Mouse (Mus musculus): Measurements from ENCODE around the gene Nxph4. TPM values are rescaled to one million over a fixed set of nuclear protein-coding genes. Genes with fewer than 3 reads are reported as not detected.

The Nxph4 gene
- total RNA-seq, 2 experiments from 2014 or later: 1.6 to 1.9 TPM

DNA sequence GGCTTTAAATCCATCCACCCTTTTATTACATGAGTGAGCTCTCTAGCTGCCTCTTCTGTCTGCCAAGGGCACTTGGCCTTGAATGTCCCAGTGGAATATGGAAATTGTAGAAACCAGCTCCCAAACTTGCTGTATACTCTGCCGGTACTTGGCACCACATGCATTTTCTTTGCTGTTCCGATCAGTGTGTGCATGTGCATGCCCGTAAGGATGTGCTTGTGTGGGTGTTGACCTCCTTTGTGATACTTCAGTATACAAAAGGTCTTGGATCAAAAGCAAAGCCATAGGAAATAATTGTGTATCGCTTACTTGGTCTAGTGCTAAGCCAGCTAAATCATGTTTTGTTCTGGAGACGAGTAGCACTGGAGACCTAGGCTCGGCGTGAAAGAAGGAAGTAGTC, 45.5 kb downstream of the Nxph4 start:
- DNase-seq: no peak

DNA sequence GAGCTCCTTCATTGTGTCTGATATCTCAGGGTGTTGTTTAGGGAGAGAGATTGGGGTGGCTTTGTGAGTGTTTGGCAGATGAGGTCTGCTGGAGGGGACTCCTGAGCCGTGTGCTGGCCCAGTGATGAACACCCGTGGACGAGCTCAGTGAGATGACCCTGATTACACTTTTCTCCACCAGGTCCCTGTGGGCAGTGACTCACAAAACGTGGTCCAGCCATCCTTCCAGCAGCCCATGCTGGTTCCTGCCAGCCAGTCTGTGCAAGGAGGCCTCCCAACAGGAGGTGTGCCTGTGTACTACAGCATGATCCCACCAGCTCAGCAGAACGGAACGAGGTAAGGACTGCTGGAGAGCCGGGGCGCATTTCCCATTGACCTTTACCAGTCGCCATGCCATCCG, 49.1 kb downstream of the Nxph4 start:
- DNase-seq: no peak

DNA sequence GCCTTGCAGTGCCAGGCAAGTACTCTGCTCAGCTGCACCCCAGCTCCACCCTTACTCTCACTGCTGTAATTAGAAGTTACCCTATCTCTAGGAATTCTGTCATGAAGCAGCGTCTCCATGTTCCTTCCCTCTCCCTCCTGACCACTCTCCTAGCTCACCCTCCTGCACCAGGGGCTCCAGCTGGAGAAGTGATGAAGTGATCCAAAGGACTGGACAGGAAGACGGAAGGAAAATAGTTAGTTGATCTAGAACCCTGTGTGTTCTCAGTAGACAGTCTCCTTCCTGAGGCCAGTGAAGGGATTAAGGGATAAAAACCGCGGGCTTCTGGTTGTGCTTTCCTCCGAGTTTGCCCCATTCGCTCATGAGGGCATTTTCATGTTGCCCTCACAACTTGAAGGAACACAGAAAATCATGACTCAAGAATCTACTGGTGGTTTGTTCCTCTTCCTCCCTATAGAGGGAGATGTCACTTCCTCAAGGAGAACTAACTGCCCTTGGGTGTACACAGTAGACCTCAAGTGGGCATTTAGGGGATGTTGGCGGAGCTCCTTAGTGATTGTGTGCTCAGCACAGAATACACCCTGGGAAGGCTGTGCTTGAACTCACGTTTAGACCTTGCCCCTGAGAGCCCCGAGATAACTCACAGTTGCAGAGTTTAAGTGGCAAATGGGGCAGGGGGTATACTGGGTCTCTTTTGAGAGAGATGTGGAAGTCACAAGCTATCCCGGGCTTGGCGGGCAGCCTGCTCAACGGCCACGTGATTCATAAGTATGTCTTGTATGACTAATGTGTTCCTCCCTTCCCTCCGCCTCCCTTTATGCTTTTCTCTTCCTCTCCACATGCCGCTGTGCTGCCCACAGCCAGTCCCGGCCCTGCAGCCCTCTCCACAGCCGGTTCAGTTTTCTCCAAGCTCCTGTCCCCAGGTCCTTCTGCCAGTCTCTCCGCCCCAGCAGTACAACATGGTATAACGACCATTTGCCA, 53.2 kb downstream of the Nxph4 start:
- peak; percentile 44 for DNase-seq

DNA sequence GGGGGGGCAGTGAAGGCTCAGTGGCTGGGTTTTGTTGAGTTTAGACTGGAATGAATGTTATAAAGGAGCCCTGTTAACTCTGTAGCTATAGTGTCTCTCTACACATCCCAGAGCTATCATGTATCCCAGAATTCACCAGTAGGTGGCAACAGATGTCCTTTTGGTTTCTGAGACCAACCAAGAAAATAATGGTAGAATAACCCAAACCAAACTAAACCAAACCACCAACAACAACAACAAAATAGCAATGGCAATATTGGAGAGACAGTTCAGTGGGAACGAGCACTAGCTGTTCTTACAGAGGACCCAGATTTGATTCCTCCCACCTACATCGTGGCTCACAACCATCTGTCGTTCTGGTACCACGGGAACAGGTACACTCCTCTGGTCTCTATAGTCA, 55.2 kb downstream of the Nxph4 start:
- DNase-seq: no peak

DNA sequence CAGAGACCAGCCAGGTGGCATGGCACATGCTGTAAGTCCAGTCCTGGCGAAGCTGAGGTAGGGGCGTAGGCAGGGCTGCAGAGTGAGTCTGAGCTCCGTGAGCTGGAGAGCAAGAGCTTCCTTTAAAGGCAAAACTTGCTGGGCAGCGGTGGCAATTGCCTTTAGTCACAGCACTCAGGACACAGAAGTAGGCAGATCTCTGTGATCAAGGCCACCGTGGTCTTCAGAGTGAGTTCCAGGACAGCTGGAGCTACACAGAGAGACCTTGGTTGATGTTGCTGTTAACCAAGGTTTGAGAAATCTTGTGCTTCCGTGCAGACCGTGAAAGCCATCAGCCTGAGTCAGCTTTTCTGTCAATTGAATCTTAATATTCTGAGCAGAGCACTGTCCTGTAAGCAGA, 57.1 kb downstream of the Nxph4 start:
- DNase-seq: no peak

DNA sequence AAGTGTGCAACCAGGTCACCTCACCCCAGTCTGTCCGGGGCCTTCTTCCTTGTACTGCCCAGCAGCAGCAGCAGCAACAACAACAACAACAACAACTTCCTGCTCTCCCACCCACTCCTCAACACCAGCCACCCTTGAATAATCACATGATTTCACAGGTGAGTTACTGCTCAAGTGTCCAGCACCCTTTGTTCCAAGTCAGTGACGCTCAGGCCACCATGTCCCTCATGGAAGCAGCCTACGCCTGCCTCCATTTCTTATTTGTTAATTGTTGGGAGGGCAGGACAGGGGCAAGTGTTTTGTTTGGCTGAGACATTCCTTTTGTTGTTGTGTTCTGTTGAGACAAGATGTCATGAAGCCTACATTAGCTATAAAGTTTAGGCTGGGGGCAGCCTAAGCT, 57.8 kb downstream of the Nxph4 start:
- DNase-seq: no peak

Other genes starting within 250 kb of the Nxph4 start
- gene Mbd6, start 245.5 kb downstream of the Nxph4 start, total RNA-seq (2021): 10 to 100 TPM; 18.7 to 28.9 TPM
- gene Mars, start 222.8 kb downstream of the Nxph4 start, total RNA-seq (2021): 10 to 100 TPM; 44.5 to 54.8 TPM
- gene Arhgap9, start 212.6 kb downstream of the Nxph4 start, total RNA-seq (2021): 1 to 10 TPM; 1.1 to 2.3 TPM
- gene Gli1, start 192.6 kb downstream of the Nxph4 start, total RNA-seq (2021): 1 to 10 TPM; 3.3 to 6.8 TPM
- not detected for gene Inhbe, start 180.1 kb downstream of the Nxph4 start, total RNA-seq (2021)
- gene Inhbc, start 164.1 kb downstream of the Nxph4 start, total RNA-seq (2021): not detected
- gene R3hdm2, start 154.2 kb downstream of the Nxph4 start, total RNA-seq (2021): 10 to 100 TPM; 92.6 to 93.1 TPM
- 100 to 1,000 TPM; 272 to 307 TPM for gene Stac3, start 32.9 kb downstream of the Nxph4 start, total RNA-seq (2021)
- gene Ndufa4l2, start 19.6 kb downstream of the Nxph4 start, total RNA-seq (2021): 10 to 100 TPM; 20.5 to 24.2 TPM
- gene Shmt2, start 12.1 kb downstream of the Nxph4 start, total RNA-seq (2021): 10 to 100 TPM; 30.5 to 33.4 TPM
- gene Lrp1, start 86.6 kb upstream of the Nxph4 start, total RNA-seq (2021): 100 to 1,000 TPM; 105 to 132 TPM
- gene Stat6, start 108.4 kb upstream of the Nxph4 start, total RNA-seq (2021): 10 to 100 TPM; 15.8 to 24.4 TPM
- gene Nemp1, start 132.3 kb upstream of the Nxph4 start, total RNA-seq (2021): 1 to 10 TPM; 2.8 to 5.3 TPM
- gene Nab2, start 134.0 kb upstream of the Nxph4 start, total RNA-seq (2021): 10 to 100 TPM in 1 of 2 experiments, 1 to 10 TPM in 1; 7.0 to 13.2 TPM
- gene Myo1a, start 170.6 kb upstream of the Nxph4 start, total RNA-seq (2021): under 1 TPM; 0.21 to 0.54 TPM
- under 1 TPM in 1 of 2 experiments, not detected in 1; 0.38 TPM for gene Tac2, start 189.9 kb upstream of the Nxph4 start, total RNA-seq (2021)
- 1 to 10 TPM; 5.9 to 6.0 TPM for gene Zbtb39, start 205.0 kb upstream of the Nxph4 start, total RNA-seq (2021)
- gene Gpr182, start 217.2 kb upstream of the Nxph4 start, total RNA-seq (2021): under 1 TPM; 0.38 to 0.47 TPM
- gene Rdh1, start 225.2 kb upstream of the Nxph4 start, total RNA-seq (2021): under 1 TPM; 0.09 to 0.11 TPM
- gene Rdh16f1, start 225.2 kb upstream of the Nxph4 start, total RNA-seq (2021): under 1 TPM in 1 of 2 experiments, not detected in 1; 0.34 TPM
- under 1 TPM in 1 of 2 experiments, not detected in 1; 0.56 TPM for gene Rdh9, start 241.8 kb upstream of the Nxph4 start, total RNA-seq (2021)

Data from gastrocnemius, postnatal 10 days (tissue).